Mouse (Mus musculus) thymus, postnatal 0 days (tissue): Measurements from ENCODE around the gene Prkd1. TPM values are rescaled to one million over a fixed set of nuclear protein-coding genes. Genes with fewer than 3 reads are reported as not detected.

Experiments
- DNase-seq: peaks from one replicate; pipeline ENCODE4 v3.0.0-alpha.2; 2015; ENCODE audit warnings: low spot score
- polyA plus RNA-seq: library from polyadenylated mRNA; unstranded; fragments of >200 nt; fragmentation: Nextera tagmentation; extraction: Ambion mirVana; gene quantifications from 2 replicates; pipeline ENCODE4 v1.2.1, GENCODE M21; 2015

Gene Prkd1
- polyA plus RNA-seq, 1 experiment from 2014 or later = 0.94 TPM

DNA sequence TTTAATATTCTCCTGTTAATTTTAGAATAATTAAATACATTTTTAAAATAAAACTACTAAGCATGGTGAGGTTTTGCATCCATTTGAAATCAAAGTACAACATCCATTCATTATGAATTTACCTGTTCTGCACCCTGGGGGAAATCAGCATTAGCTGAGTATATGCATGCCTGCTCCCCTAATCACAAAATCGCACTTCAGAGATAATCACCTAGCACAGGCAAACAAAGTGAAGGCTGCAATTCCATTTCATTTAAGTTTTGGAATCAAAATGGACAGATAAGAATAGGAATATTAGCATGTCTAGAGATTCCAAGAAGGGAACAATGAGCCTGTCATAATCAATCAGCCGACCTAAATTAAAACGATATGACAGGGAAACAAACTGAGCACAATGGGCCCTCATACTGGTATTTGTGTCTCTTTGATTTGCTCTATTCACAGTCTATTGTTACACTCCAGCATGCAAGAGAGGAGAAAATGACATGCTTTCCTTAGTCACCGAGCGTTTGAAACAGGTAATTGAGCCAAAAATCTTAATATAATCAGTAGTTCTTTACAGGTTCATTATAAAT, 218.7 kb downstream of the Prkd1 start:
- DNase-seq = no peak

DNA sequence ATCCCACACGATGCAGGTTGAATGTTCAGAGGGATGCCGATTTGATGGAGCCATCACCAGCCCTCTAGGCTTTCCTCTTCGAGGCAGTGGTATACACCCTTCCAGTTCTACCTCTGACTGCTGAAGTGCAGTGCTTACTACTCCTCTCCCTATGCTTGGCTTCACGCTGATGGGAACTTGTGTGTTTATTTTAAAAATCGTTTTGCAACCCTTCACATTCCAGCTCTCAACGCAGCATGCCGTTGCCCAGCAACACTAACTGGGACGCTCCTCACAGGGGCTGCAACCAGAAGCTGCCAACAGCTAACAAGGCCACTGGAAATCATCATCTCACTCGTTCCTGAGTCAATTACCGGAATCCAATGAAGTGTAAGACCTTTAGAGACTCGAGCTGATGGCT, 296.5 kb downstream of the Prkd1 start:
- no peak for DNase-seq

DNA sequence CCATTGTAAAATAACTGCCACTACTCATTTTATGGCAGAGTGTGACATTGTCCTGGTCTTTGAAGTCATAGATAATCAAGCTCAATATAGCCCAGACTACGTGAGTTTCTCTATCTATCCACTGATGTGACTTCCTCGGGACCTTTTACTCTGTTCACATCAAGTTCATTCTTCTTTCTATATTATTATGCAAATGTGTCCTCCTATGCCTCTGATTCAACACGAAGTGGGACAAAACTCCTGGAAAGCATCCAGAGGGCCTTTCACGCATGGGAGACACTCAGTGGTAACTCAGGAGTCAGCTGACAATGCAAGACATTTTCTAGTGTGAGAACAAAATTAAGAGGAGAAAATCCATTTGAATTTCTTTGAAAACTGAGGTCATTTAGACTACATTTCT, 315.7 kb downstream of the Prkd1 start:
- DNase-seq = no peak

DNA sequence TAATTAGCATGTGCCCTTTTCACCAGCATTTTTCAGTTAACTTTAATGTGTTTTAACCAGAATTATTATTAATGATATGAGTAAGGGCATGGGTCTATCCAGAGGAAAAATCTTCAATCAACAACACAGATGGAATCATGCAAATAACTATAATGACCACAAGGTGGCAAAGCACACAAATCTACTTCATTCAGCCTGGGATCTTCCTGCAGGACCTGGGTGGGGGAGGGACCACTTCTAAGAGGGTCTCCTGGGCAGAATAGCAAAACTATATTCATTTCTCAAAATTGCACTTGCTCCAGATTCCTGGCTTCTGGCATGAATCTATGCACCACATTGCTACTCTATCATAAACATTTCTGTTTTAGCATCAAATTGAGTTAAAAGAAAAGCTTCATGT, 334.3 kb downstream of the Prkd1 start:
- DNase-seq = no peak

DNA sequence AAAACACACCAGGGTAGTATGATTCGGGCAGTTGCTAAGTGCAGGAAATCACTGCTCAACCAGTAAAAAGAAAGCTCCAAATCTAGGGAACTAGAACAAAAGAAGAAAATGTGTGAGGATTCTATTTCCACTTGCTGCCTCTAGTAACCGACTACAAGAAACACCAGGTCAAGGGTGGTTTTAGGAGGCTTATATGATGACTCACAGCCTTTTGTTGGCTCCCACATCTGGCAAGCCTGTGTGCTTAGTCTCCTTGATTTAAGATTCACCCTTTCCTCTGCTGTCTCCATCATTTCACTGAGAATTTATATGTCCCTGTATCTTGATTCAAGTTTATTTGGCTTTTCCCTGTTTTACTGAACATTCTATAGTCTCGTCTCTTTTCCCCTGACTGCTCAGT, 339.6 kb downstream of the Prkd1 start:
- no peak for DNase-seq

DNA sequence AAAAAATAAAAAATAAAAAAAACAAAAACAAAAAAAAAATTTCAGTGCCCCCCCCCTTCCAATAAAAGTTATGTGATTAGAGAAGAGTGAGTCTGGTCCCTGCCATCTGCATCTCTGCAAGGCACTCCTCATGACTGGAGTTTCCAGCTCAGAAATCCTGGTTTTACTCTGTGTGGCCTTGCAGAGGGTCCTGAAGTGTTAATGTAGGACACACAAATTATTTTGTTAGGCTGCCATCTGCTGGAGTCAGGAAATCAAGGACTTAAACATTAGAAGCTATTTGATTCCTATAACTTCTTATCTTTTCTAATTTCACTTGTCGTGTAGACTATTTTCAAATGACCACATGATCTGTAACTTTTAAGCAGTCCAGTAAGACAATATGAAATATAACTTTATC, 347.6 kb downstream of the Prkd1 start:
- DNase-seq = no peak

DNA sequence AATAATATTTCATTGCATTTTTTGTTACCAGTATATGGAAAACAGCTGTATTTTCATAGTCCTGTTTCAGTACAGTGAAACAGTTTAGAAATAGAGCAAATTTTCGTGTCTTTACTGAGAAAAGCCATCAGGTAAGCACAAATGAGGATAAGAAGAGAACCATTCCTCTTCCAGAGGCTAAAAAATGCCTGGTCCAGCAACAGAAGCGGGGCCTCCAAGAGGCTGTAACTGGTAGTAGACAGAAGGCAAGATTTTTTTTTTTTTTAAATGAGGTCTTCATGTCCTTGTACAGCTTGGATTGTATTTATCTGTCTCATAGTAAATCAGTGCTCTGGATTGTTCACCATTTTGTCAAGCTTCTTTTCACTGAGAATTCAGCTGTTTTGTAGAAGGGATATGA, 352.8 kb downstream of the Prkd1 start:
- DNase-seq = no peak

DNA sequence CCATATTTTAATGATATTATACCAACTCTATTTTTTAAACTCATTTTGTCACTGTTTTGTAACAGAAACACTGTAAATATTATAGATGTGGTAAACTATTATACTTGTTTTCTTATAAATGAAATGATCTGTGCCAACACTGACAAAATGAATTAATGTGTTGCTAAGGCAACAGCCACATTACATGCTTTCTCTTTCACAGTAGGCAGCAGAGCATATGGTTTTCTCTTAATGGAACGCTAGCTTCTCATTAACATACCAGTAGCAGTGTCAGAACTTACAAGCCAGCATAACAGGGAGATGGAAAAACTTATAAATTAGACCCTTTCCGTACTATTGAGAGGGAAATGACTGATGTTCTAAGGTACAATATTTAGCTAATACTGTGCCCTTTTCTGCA, 353.3 kb downstream of the Prkd1 start:
- DNase-seq = no peak

DNA sequence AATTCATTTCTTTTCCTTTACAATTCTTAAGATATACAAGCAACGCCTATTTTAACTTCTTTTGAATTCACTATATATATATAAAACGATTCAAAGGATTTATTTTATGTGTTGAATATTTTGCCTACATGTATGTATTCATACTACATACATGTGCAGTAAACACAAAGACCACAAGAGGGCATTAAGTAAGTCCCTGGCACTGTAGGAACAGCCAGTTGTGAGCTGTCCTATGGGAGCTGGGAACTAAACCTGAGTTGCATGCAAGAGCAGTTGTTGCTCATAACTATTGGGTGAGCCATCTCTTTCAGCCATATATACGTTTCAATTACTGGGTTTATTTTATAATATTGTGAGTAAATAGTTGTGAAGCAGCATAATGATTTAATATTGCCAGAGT, 356.1 kb downstream of the Prkd1 start:
- no peak for DNase-seq
